26 mouse cellular contexts compared by ENCODE assay signal in the genomic region with DNA sequence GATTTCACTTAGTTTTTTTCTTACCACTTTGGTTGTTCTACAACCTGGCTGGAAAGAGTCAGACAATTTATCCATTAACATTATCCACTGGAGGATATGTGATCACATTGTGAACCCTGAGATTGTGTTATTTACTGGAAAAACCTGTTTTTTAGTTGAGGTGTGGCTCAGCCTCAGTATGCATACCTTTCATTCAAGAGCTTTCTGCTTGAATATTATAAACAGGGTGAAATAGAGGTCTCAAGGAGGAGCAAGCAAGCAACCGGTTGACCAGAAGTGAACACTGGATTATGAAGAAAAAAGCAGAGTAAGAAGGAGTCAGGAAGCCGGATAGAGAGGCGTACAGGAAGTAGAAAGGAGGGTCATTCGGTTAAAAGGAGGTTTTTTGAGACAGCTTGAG. TPM values are rescaled to one million over a fixed set of nuclear protein-coding genes. Genes with fewer than 3 reads are reported as not detected.
DNase-seq lines count a peak whose midpoint lies in the region; ATAC-seq and TF ChIP-seq lines count a peak whose summit lies in the region.
"Had no signal": no experiment of that assay in that cellular context is flagged by ENCODE, and none has a peak within 500 bp of the region (broad histone marks: within the 10 kb centered on the region; RNA-seq: fewer than 3 reads in every experiment).

No protein-coding gene starts in this region.

- no peak overlapping the region for H3K4me3 ChIP-seq in kidney, embryonic 14.5 days (ENCODE audit: low read length)
- H3K4me3 ChIP-seq in liver, postnatal 0 days (ENCODE audit: low read depth, low read length) = no peak overlapping the region
- no peak overlapping the region for H3K4me3 ChIP-seq in liver, embryonic 12.5 days
- H3K4me3 ChIP-seq in ES-E14 (ENCODE audit: insufficient read depth in 1 of 2, low read depth in 1 of 2, low read length in 2 of 2, poor library complexity in 1 of 2, severe bottlenecking in 1 of 2) = no peak overlapping the region
- H3K4me3 ChIP-seq in intestine, embryonic 14.5 days (ENCODE audit: low read depth, low read length) = no peak overlapping the region
- no peak overlapping the region for H3K4me3 ChIP-seq in forebrain, embryonic 12.5 days (replicated peaks)
- H3K4me3 ChIP-seq: hindbrain, embryonic 10.5 days; limb, embryonic 12.5 days; megakaryocyte, embryonic 14.5 days; midbrain, embryonic 13.5 days had no signal

- TF ChIP-seq CTCF in liver, postnatal 0 days (IDR thresholded peaks at IDR 0.05; ENCODE audit: low read depth) = no peak

- H3K27me3 ChIP-seq in kidney, embryonic 14.5 days (ENCODE audit: control insufficient read depth, insufficient read depth, low read length) = no peaks in the 10 kb centered on the region
- no peaks in the 10 kb centered on the region for H3K27me3 ChIP-seq in liver, postnatal 0 days (ENCODE audit: insufficient read depth, low read length)
- H3K27me3 ChIP-seq in liver, embryonic 12.5 days (replicated peaks) = no peaks in the 10 kb centered on the region
- H3K27me3 ChIP-seq in intestine, embryonic 14.5 days (replicated peaks; ENCODE audit: control insufficient read depth, insufficient read depth, low read length) = no peaks in the 10 kb centered on the region
- H3K27me3 ChIP-seq in forebrain, embryonic 12.5 days = no peaks in the 10 kb centered on the region
- H3K27me3 ChIP-seq: limb, embryonic 12.5 days; megakaryocyte, embryonic 14.5 days; midbrain, embryonic 13.5 days had no signal

- in situ Hi-C loops in ES-E14 (cut with MboI; ENCODE audit: low sequenced_read_pairs in 2 of 2, unreplicated experiment in 2 of 2) = no loop called here

- peaks cover 12% of the 10 kb centered on the region for H3K4me1 ChIP-seq in kidney, embryonic 14.5 days (ENCODE audit: control insufficient read depth, insufficient read depth, low read length)
- H3K4me1 ChIP-seq in liver, postnatal 0 days (ENCODE audit: insufficient read depth) = peaks cover 18% of the 10 kb centered on the region
- H3K4me1 ChIP-seq in liver, embryonic 12.5 days = peaks cover 35% of the 10 kb centered on the region
- peaks cover 0 to 2% of the 10 kb centered on the region in 2 experiments; a peak in 2 of 4 replicates for H3K4me1 ChIP-seq in ES-E14 (ENCODE audit: control insufficient read depth in 2 of 2, insufficient read depth in 2 of 2, low read length in 2 of 2, poor library complexity in 1 of 2)
- peaks cover 15% of the 10 kb centered on the region for H3K4me1 ChIP-seq in intestine, embryonic 14.5 days (replicated peaks; ENCODE audit: control insufficient read depth, insufficient read depth, low read length)
- peaks cover 21% of the 10 kb centered on the region for H3K4me1 ChIP-seq in forebrain, embryonic 12.5 days

- no peak overlapping the region for H3K9ac ChIP-seq in kidney, embryonic 14.5 days (ENCODE audit: low read depth, low read length)
- H3K9ac ChIP-seq in liver, postnatal 0 days (replicated peaks) = no peak overlapping the region
- H3K9ac ChIP-seq in liver, embryonic 12.5 days = no peak overlapping the region
- H3K9ac ChIP-seq in ES-E14 (ENCODE audit: insufficient read depth, low read depth, low read length, poor library complexity, severe bottlenecking) = 0 out of 2 replicates have a peak overlapping the region, but pooled peaks have one; percentile 14
- H3K9ac ChIP-seq in intestine, embryonic 14.5 days (ENCODE audit: low read length) = no peak overlapping the region
- H3K9ac ChIP-seq in forebrain, embryonic 12.5 days = no peak overlapping the region
- H3K9ac ChIP-seq: forebrain, postnatal 0 days; limb, embryonic 12.5 days; liver, embryonic 14.5 days; midbrain, embryonic 13.5 days had no signal

- TF ChIP-seq EP300 in liver, postnatal 0 days (IDR thresholded peaks at IDR 0.05; ENCODE audit: low read depth) = no peak

- DNase-seq in kidney, postnatal 4 days = no peak
- no peak for DNase-seq in liver, postnatal 0 days
- DNase-seq in ES-E14 (ENCODE audit: low read depth, low spot score) = no peak
- no peak for DNase-seq in intestine, embryonic 14.5 days (ENCODE audit: low spot score)
- DNase-seq in thymus, postnatal 25 days = no peak
- DNase-seq: adrenal gland, postnatal 10 days; cerebellum, adult 18-20 months; cerebellum, postnatal 14 days; forebrain, postnatal 0 days; gastrocnemius, postnatal 14 days; kidney, adult 9 months; lung, postnatal 10 days; right cerebral cortex, postnatal 14 days; thymus, adult 2 months had no signal

- no peak overlapping the region for H3K4me2 ChIP-seq in kidney, embryonic 14.5 days (replicated peaks; ENCODE audit: low read depth, low read length)
- H3K4me2 ChIP-seq in liver, postnatal 0 days (ENCODE audit: low read depth, low read length) = no peak overlapping the region
- no peak overlapping the region for H3K4me2 ChIP-seq in liver, embryonic 12.5 days
- H3K4me2 ChIP-seq in intestine, embryonic 14.5 days (ENCODE audit: low read length) = no peak overlapping the region
- H3K4me2 ChIP-seq in forebrain, embryonic 12.5 days = no peak overlapping the region
- H3K4me2 ChIP-seq: heart, embryonic 11.5 days; limb, embryonic 12.5 days; midbrain, embryonic 13.5 days had no signal

- 75% methylated on average over 4 of the region's 4 CpGs for WGBS in kidney, embryonic 14.5 days
- WGBS in liver, postnatal 0 days (ENCODE audit: insufficient replicate concordance) = 62% methylated on average over 4 of the region's 4 CpGs
- 72% methylated on average over 4 of the region's 4 CpGs for WGBS in liver, embryonic 12.5 days (ENCODE audit: insufficient replicate concordance)
- WGBS in intestine, embryonic 14.5 days = 64% methylated on average over 4 of the region's 4 CpGs
- WGBS in forebrain, embryonic 12.5 days = 87% methylated on average over 4 of the region's 4 CpGs

- H3K9me3 ChIP-seq in kidney, embryonic 14.5 days (ENCODE audit: control insufficient read depth, low read length) = no peaks in the 10 kb centered on the region
- no peaks in the 10 kb centered on the region for H3K9me3 ChIP-seq in liver, postnatal 0 days (ENCODE audit: low read length)
- no peaks in the 10 kb centered on the region for H3K9me3 ChIP-seq in liver, embryonic 12.5 days (replicated peaks)
- no peaks in the 10 kb centered on the region for H3K9me3 ChIP-seq in ES-E14 (ENCODE audit: control insufficient read depth, insufficient read depth, low read depth, low read length)
- no peaks in the 10 kb centered on the region for H3K9me3 ChIP-seq in intestine, embryonic 14.5 days (ENCODE audit: control insufficient read depth, low read length)
- H3K9me3 ChIP-seq in forebrain, embryonic 12.5 days = no peaks in the 10 kb centered on the region
- H3K9me3 ChIP-seq: G1E; hindbrain, embryonic 10.5 days; limb, embryonic 12.5 days; megakaryocyte, embryonic 14.5 days; midbrain, embryonic 13.5 days had no signal

- H3K27ac ChIP-seq in kidney, embryonic 14.5 days (ENCODE audit: low read depth, low read length) = 0 out of 2 replicates have a peak overlapping the region, but pooled peaks have one; percentile 53
- H3K27ac ChIP-seq in liver, postnatal 0 days (ENCODE audit: low read depth) = 0 out of 2 replicates have a peak overlapping the region, but pooled peaks have one; percentile 7
- no peak overlapping the region for H3K27ac ChIP-seq in liver, embryonic 12.5 days
- H3K27ac ChIP-seq in ES-E14 (ENCODE audit: insufficient read depth, low read depth, low read length, poor library complexity, severe bottlenecking) = peak overlapping the region; percentile 8; the same call in 1 of the 2 replicates
- H3K27ac ChIP-seq in intestine, embryonic 14.5 days (ENCODE audit: low read depth) = peak overlapping the region; percentile 16; the same call in 1 of the 2 replicates
- H3K27ac ChIP-seq in forebrain, embryonic 12.5 days = no peak overlapping the region
- H3K27ac ChIP-seq: hindbrain, embryonic 10.5 days; limb, embryonic 12.5 days; liver, embryonic 14.5 days; midbrain, embryonic 13.5 days had no signal

- H3K36me3 ChIP-seq in kidney, embryonic 14.5 days (ENCODE audit: control insufficient read depth, insufficient read depth, low read length) = peaks cover 2% of the 10 kb centered on the region; the same call in 1 of the 2 replicates
- no peaks in the 10 kb centered on the region; the same call in 1 of the 2 replicates for H3K36me3 ChIP-seq in liver, postnatal 0 days (replicated peaks; ENCODE audit: insufficient read depth, low read length)
- peaks cover 10% of the 10 kb centered on the region; the same call in 1 of the 2 replicates for H3K36me3 ChIP-seq in liver, embryonic 12.5 days
- no peaks in the 10 kb centered on the region for H3K36me3 ChIP-seq in ES-E14 (ENCODE audit: control insufficient read depth, insufficient read depth, low read length, poor library complexity, severe bottlenecking)
- H3K36me3 ChIP-seq in intestine, embryonic 14.5 days (ENCODE audit: control insufficient read depth, insufficient read depth, low read length) = no peaks in the 10 kb centered on the region
- no peaks in the 10 kb centered on the region for H3K36me3 ChIP-seq in forebrain, embryonic 12.5 days (replicated peaks)
- H3K36me3 ChIP-seq: midbrain, embryonic 13.5 days had no signal

- no peak for ATAC-seq in kidney, embryonic 14.5 days (ENCODE audit: low FRiP score, low TSS enrichment)
- no peak for ATAC-seq in liver, postnatal 0 days
- ATAC-seq in liver, embryonic 12.5 days = no peak
- ATAC-seq in intestine, embryonic 14.5 days (replicated peaks; ENCODE audit: low FRiP score, low TSS enrichment, low read depth) = no peak
- no peak for ATAC-seq in forebrain, embryonic 12.5 days (ENCODE audit: low FRiP score)
- ATAC-seq: activated CD4-positive, CD25-positive, alpha-beta regulatory T cell, adult 4 months; CD4-positive, CD25-positive, alpha-beta regulatory T cell, adult 4 months; forebrain, postnatal 0 days; midbrain, embryonic 13.5 days had no signal

TF ChIP-seq in ES-E14, 5 proteins besides CTCF, POLR2A, EP300 and RAD21 (continues in another document):
- TF ChIP-seq ZNF384 (IDR thresholded peaks at IDR 0.05; ENCODE audit: low read depth, low read length) (no peak), MAFK (IDR thresholded peaks at IDR 0.05; ENCODE audit: insufficient read depth, low read depth, low read length) (no peak)

RNA-seq across cellular contexts. Expression of a gene that starts 3.7 kb away (rescaled TPM):
- polyA plus RNA-seq in kidney, embryonic 14.5 days (2014; fragmentation: Nextera tagmentation; extraction: Ambion mirVana) = 8.0 and 10.7 TPM in 2 replicates
- polyA plus RNA-seq in liver, postnatal 0 days (2015; fragmentation: Nextera tagmentation; extraction: Ambion mirVana) = 2.4 and 2.9 TPM in 2 replicates
- 4.1 and 4.2 TPM in 2 replicates for polyA plus RNA-seq in liver, embryonic 12.5 days (2016; fragmentation: Nextera tagmentation; extraction: Ambion mirVana)
- 6.5 and 8.0 TPM in 2 replicates for total RNA-seq in ES-E14 (2012; rRNA removed)
- polyA plus RNA-seq in intestine, embryonic 14.5 days (2014; fragmentation: Nextera tagmentation; extraction: Ambion mirVana) = 10.7 and 13.7 TPM in 2 replicates
- 11.9 and 12.1 TPM in 2 replicates for polyA plus RNA-seq in forebrain, embryonic 12.5 days (2016; fragmentation: Nextera tagmentation; extraction: Ambion mirVana)

RNA-seq across cellular contexts. Expression of a gene that starts 47.0 kb away (rescaled TPM):
- polyA plus RNA-seq in kidney, embryonic 14.5 days (2014; fragmentation: Nextera tagmentation; extraction: Ambion mirVana) = 526 and 667 TPM in 2 replicates
- polyA plus RNA-seq in liver, postnatal 0 days (2015; fragmentation: Nextera tagmentation; extraction: Ambion mirVana) = 312 and 321 TPM in 2 replicates
- polyA plus RNA-seq in liver, embryonic 12.5 days (2016; fragmentation: Nextera tagmentation; extraction: Ambion mirVana) = 282 and 291 TPM in 2 replicates
- total RNA-seq in ES-E14 (2012; rRNA removed) = 131 and 184 TPM in 2 replicates
- 456 and 473 TPM in 2 replicates for polyA plus RNA-seq in intestine, embryonic 14.5 days (2014; fragmentation: Nextera tagmentation; extraction: Ambion mirVana)
- polyA plus RNA-seq in forebrain, embryonic 12.5 days (2016; fragmentation: Nextera tagmentation; extraction: Ambion mirVana) = 445 and 465 TPM in 2 replicates

Comparison
In these comparisons a context has a peak if more than half of its experiments do, and no peak if none do; other contexts are left out.
1. H3K27ac ChIP-seq: peak in kidney, embryonic 14.5 days (single experiment), liver, postnatal 0 days (single experiment), ES-E14 (single experiment) and intestine, embryonic 14.5 days (single experiment); none in liver, embryonic 12.5 days (single experiment) and forebrain, embryonic 12.5 days (single experiment).